Mouse (Mus musculus) small intestine, adult 2 months (tissue): ENCODE results near the gene Katna1.

Experiments used
- CTCF ChIP-seq: fragments of 200-500 bp; IDR thresholded peaks from 2 replicates; pipeline ENCODE4 v1.5.1; 2012; ENCODE audit warnings: low read depth, mild to moderate bottlenecking, control low read depth, inconsistent platforms, low read length, moderate library complexity, mixed read lengths; ENCODE audit not compliant: insufficient replicate concordance, insufficient read length; ENCODE audit errors: extremely low read depth
- POLR2A ChIP-seq: fragments of 200-500 bp; IDR thresholded peaks from 2 replicates; pipeline ENCODE4 v1.6.1; 2012; ENCODE audit warnings: low read depth, mild to moderate bottlenecking, control low read depth, inconsistent platforms, low read length, moderate library complexity

GRCm38 (mm10) chr10:7731582-7731981 is 5.8 kb downstream of the Katna1 start:
- TF ChIP-seq CTCF (no peak), POLR2A (no peak)
